Mouse (Mus musculus) C2C12 (cell line): Measurements from ENCODE around the gene Polr2e.

Experiments
- CEBPB ChIP-seq: IDR thresholded peaks from one replicate; pipeline ENCODE4 v1.6.1; 2011; ENCODE audit warnings: low read depth, mild to moderate bottlenecking, control low read depth, moderate library complexity
- CTCF ChIP-seq: IDR thresholded peaks from one replicate; pipeline ENCODE4 v1.5.1; 2011; ENCODE audit not compliant: control insufficient read depth, insufficient read depth, insufficient read length
- FOSL1 ChIP-seq: IDR thresholded peaks from one replicate; pipeline ENCODE4 v1.8.0; 2011; ENCODE audit warnings: mild to moderate bottlenecking, low read length; ENCODE audit not compliant: poor library complexity, insufficient read depth, severe bottlenecking
- MAX ChIP-seq: IDR thresholded peaks from one replicate; pipeline ENCODE4 v1.6.1; 2011; ENCODE audit warnings: mild to moderate bottlenecking, control low read depth
- MYOD1 ChIP-seq: IDR thresholded peaks from one replicate; pipeline ENCODE4 v1.6.1; 2011; ENCODE audit warnings: low read depth; ENCODE audit not compliant: control insufficient read depth, insufficient read length
- MYOG ChIP-seq: IDR thresholded peaks from one replicate; pipeline ENCODE4 v1.6.1; 2011; ENCODE audit not compliant: control insufficient read depth, insufficient read length; ENCODE audit errors: extremely low read depth
- USF1 ChIP-seq: IDR thresholded peaks from one replicate; pipeline ENCODE4 v1.6.1; 2011; ENCODE audit warnings: low read depth, mild to moderate bottlenecking, control low read depth, moderate library complexity

- no peak for TF ChIP-seq CTCF
- TF ChIP-seq USF1: no peak
- TF ChIP-seq MAX: no peak
- TF ChIP-seq MYOD1: no peak
- no peak for TF ChIP-seq CEBPB
- no peak for TF ChIP-seq MYOG
- no peak for TF ChIP-seq FOSL1
Observed at GRCm38 (mm10) chr10:80048834-80049233, 9.2 kb upstream of the Polr2e start.
